Comparison of ENCODE assay signal across 10 mouse cellular contexts in genomic region chr10:69466586-69466985, GRCm38 (mm10).
DNase-seq lines count a peak whose midpoint lies in the region; ATAC-seq lines count a peak whose summit lies in the region.
"Had no signal": no experiment of that assay in that cellular context is flagged by ENCODE, and none has a peak within 500 bp of the region (broad histone marks: within the 10 kb centered on the region; RNA-seq: fewer than 3 reads in every experiment).

No protein-coding gene starts in this region.

- no peak for ATAC-seq in heart, embryonic 11.5 days (replicated peaks; ENCODE audit: insufficient number of reproducible peaks, low FRiP score, low TSS enrichment)
- no peak for ATAC-seq in forebrain, embryonic 12.5 days (ENCODE audit: low FRiP score)
- ATAC-seq in hindbrain, embryonic 16.5 days: no peak
- ATAC-seq in neural tube, embryonic 15.5 days (ENCODE audit: low FRiP score): peak; percentile 10; the same call in 1 of the 2 replicates

- peak; percentile 11 to 20 for DNase-seq in heart, postnatal 10 days
- DNase-seq in cerebellum, adult 11 months: no peak
- no peak for DNase-seq in spleen, adult 18-20 months
- DNase-seq: kidney, postnatal 14 days had no signal

- H3K27ac ChIP-seq in heart, embryonic 11.5 days (ENCODE audit: low read depth, low read length): no peak overlapping the region
- peak overlapping the region; percentile 85 for H3K27ac ChIP-seq in forebrain, embryonic 12.5 days
- H3K27ac ChIP-seq in hindbrain, embryonic 16.5 days (ENCODE audit: low read depth, low read length): peak overlapping the region; percentile 73
- peak overlapping the region; percentile 90 for H3K27ac ChIP-seq in neural tube, embryonic 15.5 days (replicated peaks)
- H3K27ac ChIP-seq: liver, embryonic 14.5 days; stomach, embryonic 15.5 days had no signal

- H3K9ac ChIP-seq in heart, embryonic 11.5 days (ENCODE audit: low read depth, low read length): no peak overlapping the region
- no peak overlapping the region for H3K9ac ChIP-seq in forebrain, embryonic 12.5 days
- H3K9ac ChIP-seq in hindbrain, embryonic 16.5 days (ENCODE audit: low read depth, low read length): no peak overlapping the region
- no peak overlapping the region for H3K9ac ChIP-seq in neural tube, embryonic 15.5 days (replicated peaks)
- H3K9ac ChIP-seq: liver, embryonic 14.5 days; stomach, embryonic 15.5 days had no signal

- no peaks in the 10 kb centered on the region for H3K36me3 ChIP-seq in heart, embryonic 11.5 days (ENCODE audit: control insufficient read depth, insufficient read depth, low read length)
- H3K36me3 ChIP-seq in forebrain, embryonic 12.5 days (replicated peaks): no peaks in the 10 kb centered on the region
- H3K36me3 ChIP-seq in hindbrain, embryonic 16.5 days (ENCODE audit: control insufficient read depth, insufficient read depth, low read length): no peaks in the 10 kb centered on the region
- H3K36me3 ChIP-seq in neural tube, embryonic 15.5 days: no peaks in the 10 kb centered on the region
- H3K36me3 ChIP-seq: stomach, embryonic 15.5 days had no signal

- H3K4me3 ChIP-seq in heart, embryonic 11.5 days (ENCODE audit: low read depth, low read length): no peak overlapping the region
- no peak overlapping the region for H3K4me3 ChIP-seq in forebrain, embryonic 12.5 days (replicated peaks)
- no peak overlapping the region for H3K4me3 ChIP-seq in hindbrain, embryonic 16.5 days (ENCODE audit: low read length)
- no peak overlapping the region for H3K4me3 ChIP-seq in neural tube, embryonic 15.5 days (replicated peaks)
- H3K4me3 ChIP-seq: stomach, embryonic 15.5 days had no signal

- intact Hi-C loops in heart, postnatal 10 days (cut with DNase I): no loop called here

- H3K27me3 ChIP-seq in heart, embryonic 11.5 days (ENCODE audit: control insufficient read depth, insufficient read depth, low read length): no peaks in the 10 kb centered on the region
- no peaks in the 10 kb centered on the region for H3K27me3 ChIP-seq in forebrain, embryonic 12.5 days
- no peaks in the 10 kb centered on the region for H3K27me3 ChIP-seq in hindbrain, embryonic 16.5 days (replicated peaks; ENCODE audit: control insufficient read depth, insufficient read depth, low read length)
- no peaks in the 10 kb centered on the region for H3K27me3 ChIP-seq in neural tube, embryonic 15.5 days (replicated peaks)
- H3K27me3 ChIP-seq: stomach, embryonic 15.5 days had no signal

- no peaks in the 10 kb centered on the region for H3K9me3 ChIP-seq in heart, embryonic 11.5 days (replicated peaks; ENCODE audit: control insufficient read depth, low read length)
- H3K9me3 ChIP-seq in forebrain, embryonic 12.5 days: no peaks in the 10 kb centered on the region
- H3K9me3 ChIP-seq in hindbrain, embryonic 16.5 days (ENCODE audit: control insufficient read depth, low read length): no peaks in the 10 kb centered on the region
- no peaks in the 10 kb centered on the region for H3K9me3 ChIP-seq in neural tube, embryonic 15.5 days (replicated peaks)
- H3K9me3 ChIP-seq: stomach, embryonic 15.5 days had no signal

- H3K4me1 ChIP-seq in heart, embryonic 11.5 days (ENCODE audit: control insufficient read depth, insufficient read depth, low read length): no peaks in the 10 kb centered on the region
- H3K4me1 ChIP-seq in forebrain, embryonic 12.5 days: peaks cover 33% of the 10 kb centered on the region
- peaks cover 27% of the 10 kb centered on the region for H3K4me1 ChIP-seq in hindbrain, embryonic 16.5 days (ENCODE audit: control insufficient read depth, insufficient read depth, low read depth, low read length)
- peaks cover 45% of the 10 kb centered on the region for H3K4me1 ChIP-seq in neural tube, embryonic 15.5 days
- H3K4me1 ChIP-seq: stomach, embryonic 15.5 days had no signal

- 61% methylated on average over 4 of the region's 4 CpGs for WGBS in heart, embryonic 11.5 days (ENCODE audit: insufficient replicate concordance)
- WGBS in forebrain, embryonic 12.5 days: 59% methylated on average over 4 of the region's 4 CpGs
- 13% methylated on average over 4 of the region's 4 CpGs for whole genome bisulfite sequencing in hindbrain, embryonic 16.5 days
- WGBS in neural tube, embryonic 15.5 days: 12% methylated on average over 4 of the region's 4 CpGs

- H3K4me2 ChIP-seq in heart, embryonic 11.5 days: no peak overlapping the region
- H3K4me2 ChIP-seq in forebrain, embryonic 12.5 days: no peak overlapping the region
- H3K4me2 ChIP-seq in hindbrain, embryonic 16.5 days (ENCODE audit: low read length): no peak overlapping the region; the same call in 1 of the 2 replicates
- H3K4me2 ChIP-seq in neural tube, embryonic 15.5 days: no peak overlapping the region
- H3K4me2 ChIP-seq: stomach, embryonic 15.5 days had no signal

Comparison
In these comparisons a context has a peak if more than half of its experiments do, and no peak if none do; other contexts are left out.
1. DNase-seq: peak in heart, postnatal 10 days (2 of 2); none in cerebellum, adult 11 months (single experiment) and spleen, adult 18-20 months (0 of 2).